Mouse (Mus musculus) intestine, postnatal 0 days (tissue): ENCODE results near the gene Rasa2. TPM values are rescaled to one million over a fixed set of nuclear protein-coding genes. Genes with fewer than 3 reads are reported as not detected.

ENCODE experiments used
- ATAC-seq: fragments of 200-750 bp; cut with Nextera tagmentation; 2 replicates; pipeline ENCODE4 v1.8.0; 2017; ENCODE audit warnings: mild to moderate bottlenecking, moderate TSS enrichment, moderate library complexity
- H3K27ac ChIP-seq: fragments of 300-500 bp; sonication (generic); 2 replicates; pipeline ENCODE4 v1.5.1; 2014; ENCODE audit warnings: mild to moderate bottlenecking, low read depth, low read length, moderate library complexity
- H3K27me3 ChIP-seq: fragments of 300-500 bp; sonication (generic); replicated peaks from 2 replicates; pipeline ENCODE4 v1.6.1; 2014; ENCODE audit warnings: low read length, mixed read lengths; ENCODE audit not compliant: control insufficient read depth, insufficient read depth
- H3K36me3 ChIP-seq: fragments of 300-500 bp; sonication (generic); 2 replicates; pipeline ENCODE4 v1.6.1; 2014; ENCODE audit warnings: mild to moderate bottlenecking, moderate library complexity; ENCODE audit not compliant: control insufficient read depth, insufficient read depth
- H3K4me1 ChIP-seq: fragments of 300-500 bp; sonication (generic); replicated peaks from 2 replicates; pipeline ENCODE4 v1.6.1; 2014; ENCODE audit warnings: antibody characterized with exemption, low read length, mixed read lengths; ENCODE audit not compliant: control insufficient read depth, insufficient read depth
- H3K4me2 ChIP-seq: fragments of 300-500 bp; sonication (generic); replicated peaks from 2 replicates; pipeline ENCODE4 v1.6.1; 2014; ENCODE audit warnings: low read depth, mild to moderate bottlenecking, moderate library complexity
- H3K4me3 ChIP-seq: fragments of 300-500 bp; sonication (generic); 2 replicates; pipeline ENCODE4 v1.5.1; 2014; ENCODE audit warnings: low read depth, low read length
- H3K9ac ChIP-seq: fragments of 300-500 bp; sonication (generic); 2 replicates; pipeline ENCODE4 v1.6.1; 2014; ENCODE audit warnings: mild to moderate bottlenecking, low read depth, low read length
- H3K9me3 ChIP-seq: fragments of 300-500 bp; sonication (generic); 2 replicates; pipeline ENCODE4 v1.6.1; 2016; ENCODE audit warnings: mixed run types; ENCODE audit not compliant: control insufficient read depth
- CTCF ChIP-seq: sonication (generic); IDR thresholded peaks from 2 replicates; pipeline ENCODE4 v1.5.1; 2016; ENCODE audit warnings: low read depth, mild to moderate bottlenecking, control low read depth, antibody characterized with exemption, moderate library complexity
- WGBS: fragments of 180-500 bp; shearing (Covaris S2); extraction: QIAGEN DNeasy Blood & Tissue Kit; methylation state at CpG from one replicate; pipeline ENCODE4 v1.1.7; 2014; 5-methylcytosine and 5-hydroxymethylcytosine counted together
- polyA plus RNA-seq: library from polyadenylated mRNA; unstranded; fragments of >200 nt; fragmentation: Nextera tagmentation; extraction: Ambion mirVana; gene quantifications from 2 replicates; pipeline ENCODE4 v1.2.1, GENCODE M21; 2015

Rasa2 gene
- polyA plus RNA-seq, 1 experiment from 2014 or later, result 16.2 TPM

- H3K27ac ChIP-seq, result no peak overlapping the region
- H3K36me3 ChIP-seq, result no peaks in the 10 kb centered on the region
- H3K9ac ChIP-seq, result no peak overlapping the region
- no peak for ATAC-seq
- no peak overlapping the region for H3K4me3 ChIP-seq
- H3K9me3 ChIP-seq, result no peaks in the 10 kb centered on the region
- no peaks in the 10 kb centered on the region for H3K27me3 ChIP-seq
- no peak overlapping the region for H3K4me2 ChIP-seq
- 89% methylated on average over 4 of the region's 4 CpGs for WGBS
- no peak for TF ChIP-seq CTCF
- no peaks in the 10 kb centered on the region for H3K4me1 ChIP-seq
These were observed 126.3 kb downstream of the Rasa2 start for GRCm38 (mm10) chr9:96505156-96505555.

DNA sequence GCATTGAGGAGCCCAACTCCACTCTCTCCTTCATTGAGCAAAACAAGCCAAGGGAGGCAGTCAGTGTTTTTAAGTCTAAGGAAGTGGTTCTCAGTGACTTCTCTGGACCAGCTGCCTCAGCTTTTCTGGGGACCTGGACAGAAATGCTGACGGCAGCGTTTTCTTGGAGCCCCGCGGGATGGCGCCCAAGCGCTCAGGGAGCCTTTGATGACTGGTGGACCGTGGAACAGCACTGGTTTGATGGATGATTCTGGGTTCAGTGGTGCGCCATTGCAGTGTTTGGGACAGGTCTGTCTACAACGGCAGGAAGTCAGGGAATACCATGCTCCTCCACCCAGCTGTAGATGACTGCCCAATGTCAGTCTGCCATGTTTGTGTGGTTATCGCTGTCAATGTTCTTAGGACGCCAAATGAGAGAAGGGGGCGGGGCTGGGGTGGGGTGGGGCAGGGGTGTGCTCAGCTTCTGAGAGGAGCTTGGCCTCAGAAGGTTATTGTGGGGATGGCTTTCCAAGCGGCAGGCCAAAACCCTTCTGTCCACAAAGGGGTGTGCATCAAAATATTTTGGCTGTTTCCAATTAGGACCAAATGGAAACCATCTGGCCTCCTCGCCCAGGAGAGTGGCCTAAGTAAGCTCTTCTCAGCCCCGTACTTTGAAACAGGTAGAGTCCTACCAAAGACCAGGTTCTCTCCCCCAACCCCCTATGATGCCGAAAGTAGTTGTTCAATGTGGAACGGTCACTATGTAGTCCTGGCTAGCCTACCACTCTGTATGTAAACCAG is 127.1 kb downstream of the Rasa2 start:
- Histone ChIP-seq H3K4me2 (no peak overlapping the region), H3K4me1 (no peaks in the 10 kb centered on the region), H3K27me3 (no peaks in the 10 kb centered on the region), H3K9ac (no peak overlapping the region), H3K4me3 (no peak overlapping the region), H3K9me3 (no peaks in the 10 kb centered on the region), H3K27ac (no peak overlapping the region), H3K36me3 (no peaks in the 10 kb centered on the region)
- TF ChIP-seq CTCF, result no peak
- WGBS, result 88% methylated on average over 17 of the region's 17 CpGs
- ATAC-seq, result no peak

DNA sequence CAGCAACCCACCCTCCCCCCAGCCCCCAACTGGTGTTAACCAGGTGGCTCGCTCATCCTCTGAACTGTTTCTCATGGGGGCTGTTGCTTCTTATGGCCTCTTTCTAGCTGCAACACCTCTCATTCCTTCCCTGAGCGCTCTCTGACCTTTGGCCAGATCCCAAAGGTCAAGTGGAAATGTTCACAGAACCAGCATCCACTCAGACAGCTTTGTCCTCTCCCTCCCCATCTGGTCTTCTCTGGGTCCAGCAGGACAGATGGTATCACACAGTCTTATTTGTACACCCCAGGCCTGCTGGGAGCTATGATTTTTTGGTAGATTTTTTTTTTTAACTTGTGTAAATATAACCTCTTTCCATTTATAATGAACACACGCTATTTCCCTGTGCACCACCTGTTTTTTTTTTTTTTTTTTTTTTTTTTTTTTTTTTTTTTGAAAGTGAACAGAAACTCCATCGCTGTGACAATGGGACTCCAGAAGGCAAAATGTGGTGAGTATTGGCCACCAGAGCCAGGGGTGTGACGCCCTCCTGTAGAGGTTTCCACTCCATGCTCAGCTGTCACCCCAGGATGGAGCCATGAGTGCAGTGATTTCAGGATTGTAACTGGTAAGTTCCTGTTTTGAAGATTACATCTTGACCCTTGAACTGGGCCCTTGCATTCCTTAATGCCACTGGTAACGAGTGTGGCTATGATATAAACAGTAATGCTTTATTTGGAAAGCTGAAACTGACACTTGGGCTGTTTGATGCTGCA is 128.4 kb downstream of the Rasa2 start:
- H3K27ac ChIP-seq, result no peak overlapping the region
- H3K4me3 ChIP-seq, result no peak overlapping the region
- H3K4me2 ChIP-seq, result no peak overlapping the region
- H3K4me1 ChIP-seq, result no peaks in the 10 kb centered on the region
- H3K27me3 ChIP-seq, result no peaks in the 10 kb centered on the region
- no peaks in the 10 kb centered on the region for H3K9me3 ChIP-seq
- peak; percentile 36 for ATAC-seq
- no peak overlapping the region for H3K9ac ChIP-seq
- no peaks in the 10 kb centered on the region for H3K36me3 ChIP-seq
- no peak for TF ChIP-seq CTCF
- WGBS, result 55% methylated on average over 6 of the region's 6 CpGs

DNA sequence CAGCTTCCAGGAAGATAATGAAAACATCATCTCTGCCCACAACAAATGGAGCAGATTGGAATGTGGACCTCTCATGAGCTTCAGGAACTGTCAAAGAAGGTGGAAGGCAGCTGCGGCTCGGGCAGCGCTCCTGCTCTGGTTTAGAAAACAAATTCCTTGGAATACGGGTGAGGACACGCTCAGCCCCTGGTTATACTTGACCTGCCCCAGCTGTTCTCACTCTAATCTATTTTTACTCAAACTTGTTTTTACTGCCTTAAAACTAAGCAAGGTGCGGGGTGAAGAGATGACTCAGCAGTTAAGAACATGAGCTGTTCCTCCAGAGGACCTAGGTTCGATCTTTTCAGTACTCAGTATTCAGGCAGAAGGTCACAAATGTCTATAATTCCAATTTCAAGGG is 130.2 kb downstream of the Rasa2 start:
- no peak for TF ChIP-seq CTCF
- ATAC-seq, result no peak
- H3K36me3 ChIP-seq, result no peaks in the 10 kb centered on the region
- WGBS, result 49% methylated on average over 7 of the region's 7 CpGs
- H3K4me3 ChIP-seq, result no peak overlapping the region
- no peak overlapping the region for H3K27ac ChIP-seq
- no peaks in the 10 kb centered on the region for H3K4me1 ChIP-seq
- no peaks in the 10 kb centered on the region for H3K9me3 ChIP-seq
- H3K27me3 ChIP-seq, result no peaks in the 10 kb centered on the region
- H3K4me2 ChIP-seq, result no peak overlapping the region
- H3K9ac ChIP-seq, result no peak overlapping the region

- Histone ChIP-seq H3K9ac (no peak overlapping the region), H3K9me3 (no peaks in the 10 kb centered on the region), H3K27me3 (no peaks in the 10 kb centered on the region), H3K27ac (no peak overlapping the region), H3K4me1 (0 out of 2 replicates have a peak, but pooled peaks cover 3% of the 10 kb centered on the region), H3K36me3 (no peaks in the 10 kb centered on the region), H3K4me3 (no peak overlapping the region), H3K4me2 (peak overlapping the region; percentile 48; the same call in 1 of the 2 replicates)
- 26% methylated on average over 3 of the region's 3 CpGs for WGBS
- ATAC-seq, result peak; percentile 25; the same call in 1 of the 2 replicates
- no peak for TF ChIP-seq CTCF
These were observed 138.2 kb downstream of the Rasa2 start for GRCm38 (mm10) chr9:96493212-96493611.

DNA sequence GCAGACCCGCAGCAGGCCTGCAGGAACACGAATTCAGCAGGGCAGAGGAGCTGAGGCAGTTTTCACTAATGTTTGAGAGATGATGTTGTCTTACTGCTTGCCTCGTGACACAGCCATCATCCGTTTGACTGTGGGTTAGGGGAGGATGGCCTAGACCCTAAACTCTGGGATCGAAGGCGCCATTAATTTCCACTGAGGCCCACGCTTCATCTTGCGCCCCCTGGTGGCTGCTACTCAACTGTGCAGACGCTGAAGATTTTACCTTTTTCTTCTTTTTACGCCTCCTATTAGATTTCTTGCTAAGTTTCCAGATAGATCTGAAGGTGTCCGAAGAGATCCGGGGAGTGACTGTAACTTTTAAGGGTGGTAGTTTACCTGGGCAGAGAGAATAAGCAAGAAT is 139.6 kb downstream of the Rasa2 start:
- WGBS, result 43% methylated on average over 12 of the region's 12 CpGs
- no peak overlapping the region for H3K27ac ChIP-seq
- H3K9me3 ChIP-seq, result no peaks in the 10 kb centered on the region
- no peaks in the 10 kb centered on the region for H3K36me3 ChIP-seq
- peak; percentile 84 for TF ChIP-seq CTCF
- no peaks in the 10 kb centered on the region for H3K27me3 ChIP-seq
- no peak for ATAC-seq
- H3K4me1 ChIP-seq, result 0 out of 2 replicates have a peak, but pooled peaks cover 3% of the 10 kb centered on the region
- no peak overlapping the region for H3K4me3 ChIP-seq
- H3K4me2 ChIP-seq, result no peak overlapping the region
- H3K9ac ChIP-seq, result no peak overlapping the region

Other genes with a start within 250 kb of the Rasa2 start
- gene Rnf7, start 152.9 kb downstream of the Rasa2 start, polyA plus RNA-seq, result 141 and 143 TPM in 2 replicates
- not detected in 2 replicates for gene Gm28729, start 106.4 kb downstream of the Rasa2 start, polyA plus RNA-seq
- 18.5 and 20.8 TPM in 2 replicates for gene Zbtb38, start 121.2 kb upstream of the Rasa2 start, polyA plus RNA-seq